Mouse (Mus musculus): ENCODE results near the gene C130032M10Rik. TPM values are rescaled to one million over a fixed set of nuclear protein-coding genes. Genes with fewer than 3 reads are reported as not detected.
A peak's percentile ranks its signal among the peaks of the same experiment; 100 is the strongest.

The C130032M10Rik gene
- total RNA-seq (2021) = not detected

DNA sequence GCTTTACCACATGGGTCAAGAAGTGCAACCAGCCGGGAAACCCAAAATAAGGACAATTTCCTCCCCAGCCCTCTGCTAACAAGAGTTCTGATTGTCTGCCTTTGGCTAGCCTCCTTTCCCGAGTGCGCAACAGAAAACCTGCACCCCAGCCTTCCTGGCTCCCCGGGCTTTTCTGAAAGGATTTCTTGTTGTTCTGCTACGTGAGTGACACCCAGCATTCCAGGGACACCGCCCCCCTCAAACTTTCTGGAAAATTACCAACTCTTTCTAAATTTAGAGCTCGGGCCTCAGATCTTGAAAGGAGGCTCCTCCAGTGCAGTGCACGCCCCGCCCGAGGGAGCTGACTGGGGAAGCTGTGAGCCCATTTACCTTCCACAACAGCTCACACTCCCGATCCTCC lies at the start of gene C130032M10Rik:
C130032M10Rik (plus strand) TSS at position 334 of the 400 bp plus-strand sequence.
- no peak for DNase-seq

DNA sequence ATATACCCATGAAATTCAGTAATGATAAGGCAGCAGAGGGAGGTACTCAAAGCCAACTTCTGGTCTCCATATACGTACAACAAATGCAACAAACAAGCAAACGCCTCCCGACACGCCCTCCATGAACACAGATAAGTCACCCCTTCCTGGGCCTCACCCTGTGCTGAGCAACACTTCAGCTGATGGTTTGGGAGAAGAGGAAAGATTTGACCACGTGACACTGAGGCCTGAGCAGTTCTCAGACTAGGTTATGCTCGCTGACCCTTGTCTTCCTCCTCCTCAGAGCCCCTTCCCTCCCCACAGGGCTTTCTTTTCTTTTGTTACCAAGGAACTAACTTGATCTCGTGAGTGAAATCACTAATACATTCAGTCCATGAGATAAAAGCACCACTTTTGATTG lies 48.6 kb upstream of the C130032M10Rik start:
- intact Hi-C loops (cut with DNase I) = no loop called here
- DNase-seq = no peak

More for the DNA sequence above, at the start of gene C130032M10Rik:
- intact Hi-C loops (cut with DNase I) = no loop called here

- intact Hi-C loops (cut with DNase I) = no loop called here
- DNase-seq = no peak
These were observed 47.3 kb upstream of the C130032M10Rik start for GRCm38 (mm10) chr9:114468217-114468616.

DNA sequence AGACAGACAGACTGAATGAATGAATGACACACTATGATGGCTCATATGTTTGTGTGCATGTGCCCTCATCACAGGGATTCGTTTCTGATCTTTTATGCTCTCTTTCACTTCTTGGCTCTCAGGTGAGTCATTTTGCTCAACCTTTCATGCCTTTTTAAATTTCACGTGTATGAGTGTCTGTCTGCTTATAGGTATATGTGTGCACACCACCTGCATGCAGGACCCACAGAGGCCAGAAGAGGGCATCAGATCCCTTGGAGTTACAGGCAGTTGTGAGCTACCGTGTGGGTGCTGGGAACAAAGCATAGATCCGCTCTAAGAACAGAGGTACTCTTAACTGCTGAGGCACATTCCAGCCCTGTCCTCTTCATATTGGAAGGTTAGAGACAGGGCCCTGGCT lies 46.8 kb upstream of the C130032M10Rik start:
- DNase-seq = no peak
- intact Hi-C loops (cut with DNase I) = no loop called here

GRCm38 (mm10) chr9:114471892-114472291 lies 43.6 kb upstream of the C130032M10Rik start:
- intact Hi-C loops (cut with DNase I) = no loop called here
- DNase-seq = no peak

- no peak for DNase-seq
- intact Hi-C loops (cut with DNase I) = no loop called here
These were observed 38.5 kb upstream of the C130032M10Rik start for GRCm38 (mm10) chr9:114477019-114477418.

DNA sequence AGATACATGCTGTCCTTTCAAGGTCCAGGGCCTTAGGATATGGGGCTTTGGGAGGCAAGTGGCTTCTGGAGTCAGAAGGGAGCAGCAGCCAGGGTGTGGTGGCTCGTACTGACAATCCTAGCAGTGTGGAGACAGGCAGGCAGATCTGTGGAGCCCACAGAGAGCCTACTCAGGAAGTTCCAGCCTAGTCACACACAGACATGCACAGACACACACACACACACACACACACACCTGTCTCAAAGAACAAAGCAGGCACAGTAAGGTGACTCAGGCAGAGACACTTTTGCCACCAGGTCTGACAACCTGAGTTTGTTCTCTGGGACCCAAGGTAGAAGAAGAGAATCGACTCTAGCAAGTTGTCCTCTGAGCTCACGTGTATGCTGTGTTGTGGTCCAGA lies 34.6 kb upstream of the C130032M10Rik start:
- intact Hi-C loops (cut with DNase I) = no loop called here
- no peak for DNase-seq

- DNase-seq = no peak
- intact Hi-C loops (cut with DNase I) = no loop called here
These were observed 30.7 kb upstream of the C130032M10Rik start for GRCm38 (mm10) chr9:114484771-114485170.

DNA sequence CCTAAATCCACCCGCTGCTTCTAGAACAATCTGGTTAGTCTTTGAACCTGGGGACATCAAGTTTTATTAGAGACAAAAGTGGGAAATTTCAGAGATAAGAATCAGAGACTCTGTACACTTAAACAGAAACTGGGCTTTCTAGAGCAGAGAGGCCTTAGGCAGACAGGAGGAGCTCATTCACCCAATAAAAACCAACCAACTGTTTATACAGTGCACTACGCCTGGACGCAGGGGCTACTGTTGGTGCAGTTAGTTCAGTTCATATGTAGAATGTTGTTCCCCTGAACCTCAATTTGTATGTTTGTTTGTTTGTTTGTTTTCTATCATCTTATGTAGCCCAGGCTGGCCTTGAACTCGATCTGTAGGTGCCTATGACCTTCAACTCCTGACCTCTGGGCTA lies 28.7 kb upstream of the C130032M10Rik start:
- no peak for DNase-seq
- intact Hi-C loops (cut with DNase I) = no loop called here

DNA sequence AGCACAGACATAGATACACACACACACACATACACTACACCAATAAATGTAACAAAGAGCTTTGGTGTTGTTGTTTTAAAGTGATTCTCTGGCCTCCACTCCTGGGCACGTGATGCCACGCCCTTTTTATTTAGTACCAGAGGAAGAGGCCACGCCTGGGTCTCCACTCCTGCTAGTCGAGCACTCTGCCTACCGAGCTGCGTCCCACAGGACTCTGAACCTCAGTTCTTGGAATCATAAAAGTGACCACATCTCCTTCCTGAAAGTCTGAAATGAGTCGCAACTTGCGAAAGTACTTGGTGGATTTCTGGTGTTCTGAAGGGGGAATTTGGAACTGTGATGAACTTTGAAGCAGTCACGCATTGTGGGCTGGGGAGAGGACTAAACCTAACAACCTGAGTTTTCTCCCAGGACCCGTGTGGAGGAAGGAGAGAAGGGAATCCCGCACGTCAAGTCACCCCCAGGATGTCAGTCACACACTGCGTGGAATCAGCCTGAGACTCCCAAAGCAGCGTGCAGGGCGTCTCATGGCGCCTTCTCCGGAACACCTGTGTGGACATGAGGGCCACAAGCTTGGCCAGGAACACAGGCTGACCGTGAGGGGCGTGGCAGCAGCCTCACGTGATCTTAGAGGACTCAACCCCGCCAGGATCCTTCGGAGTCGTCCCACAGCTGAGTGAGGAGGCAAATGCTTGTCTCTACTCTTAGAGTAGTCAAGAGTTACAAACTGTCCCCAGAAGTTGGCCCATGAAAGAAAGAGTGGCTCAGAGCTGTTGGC lies 27.8 kb upstream of the C130032M10Rik start:
- no peak for DNase-seq
- intact Hi-C loops (cut with DNase I) = no loop called here

DNA sequence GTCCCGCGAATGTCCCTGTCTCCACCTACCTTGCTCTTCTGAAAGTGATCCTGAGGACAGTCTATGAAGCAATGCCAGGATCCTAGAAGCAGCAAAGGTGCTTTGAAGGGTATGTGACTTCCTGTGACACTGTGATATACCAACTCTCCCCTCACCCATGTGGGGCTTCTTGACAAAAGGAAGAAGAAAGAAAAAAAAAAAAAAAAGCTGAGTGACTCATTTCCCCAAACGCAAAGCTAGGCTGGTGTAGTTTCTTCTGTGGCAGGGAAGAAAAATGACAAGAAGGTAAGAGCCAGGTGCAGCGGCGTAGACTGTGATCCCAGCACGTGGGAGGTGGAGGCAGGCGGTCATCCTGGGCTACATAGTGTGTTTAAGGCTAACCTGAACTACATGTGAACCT lies 19.0 kb upstream of the C130032M10Rik start:
- no peak for DNase-seq
- intact Hi-C loops (cut with DNase I) = loop anchor here (10.0 kb wide), 1 partner anchor 182 kb away; no protein-coding TSS in a partner anchor

DNA sequence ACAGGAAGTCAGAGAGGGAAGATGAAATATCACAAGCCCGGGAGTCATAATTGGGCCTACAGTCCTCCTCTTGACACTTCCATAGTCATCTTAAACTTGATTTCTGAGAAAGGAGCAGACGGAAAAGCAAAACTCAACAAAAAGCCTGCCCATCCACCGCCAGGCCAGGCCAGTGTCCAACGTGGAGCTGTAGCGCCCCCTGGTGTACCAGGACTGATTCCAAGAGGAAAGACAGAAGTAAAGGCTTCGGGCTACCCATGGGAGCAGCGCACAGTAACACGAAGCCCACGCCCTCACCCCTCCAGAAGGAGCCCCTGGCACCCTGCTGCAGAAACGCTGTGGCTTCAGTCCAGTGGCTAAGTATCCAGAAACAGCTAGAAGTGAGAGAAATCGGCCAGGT lies 17.3 kb upstream of the C130032M10Rik start:
- DNase-seq = peak; percentile 87 to 94
- intact Hi-C loops (cut with DNase I) = loop anchor here (2.0 to 10.0 kb wide), 2 partner anchors 81 to 183 kb away; no protein-coding TSS in a partner anchor

GRCm38 (mm10) chr9:114499783-114500515 lies 15.5 kb upstream of the C130032M10Rik start:
- peak; percentile 58 to 73 for DNase-seq
- intact Hi-C loops (cut with DNase I) = loop anchor here (1.0 to 10.0 kb wide), 3 partner anchors 81 to 185 kb away; no protein-coding TSS in a partner anchor

DNA sequence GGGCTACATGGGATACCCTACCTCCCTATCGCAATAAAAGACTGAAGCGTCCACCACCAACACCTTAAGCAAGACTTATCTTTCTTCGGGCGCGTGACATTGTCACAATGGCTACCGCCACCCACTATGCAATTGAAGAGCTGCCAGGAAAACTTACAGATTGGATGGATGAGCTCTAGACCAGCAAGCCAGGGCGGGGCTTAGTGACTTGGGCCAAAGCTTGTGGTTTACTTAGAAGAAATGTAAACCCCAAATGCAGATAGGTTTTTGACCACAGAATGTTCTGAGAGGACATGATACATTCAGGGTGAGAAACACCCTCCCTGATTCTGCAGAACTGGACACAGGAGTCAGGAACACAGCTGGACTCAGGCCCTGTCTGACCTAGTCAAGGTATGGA lies 14.4 kb upstream of the C130032M10Rik start:
- intact Hi-C loops (cut with DNase I) = no loop called here
- no peak for DNase-seq

- intact Hi-C loops (cut with DNase I) = no loop called here
- DNase-seq = no peak
These were observed 13.6 kb upstream of the C130032M10Rik start for GRCm38 (mm10) chr9:114501913-114502312.

DNA sequence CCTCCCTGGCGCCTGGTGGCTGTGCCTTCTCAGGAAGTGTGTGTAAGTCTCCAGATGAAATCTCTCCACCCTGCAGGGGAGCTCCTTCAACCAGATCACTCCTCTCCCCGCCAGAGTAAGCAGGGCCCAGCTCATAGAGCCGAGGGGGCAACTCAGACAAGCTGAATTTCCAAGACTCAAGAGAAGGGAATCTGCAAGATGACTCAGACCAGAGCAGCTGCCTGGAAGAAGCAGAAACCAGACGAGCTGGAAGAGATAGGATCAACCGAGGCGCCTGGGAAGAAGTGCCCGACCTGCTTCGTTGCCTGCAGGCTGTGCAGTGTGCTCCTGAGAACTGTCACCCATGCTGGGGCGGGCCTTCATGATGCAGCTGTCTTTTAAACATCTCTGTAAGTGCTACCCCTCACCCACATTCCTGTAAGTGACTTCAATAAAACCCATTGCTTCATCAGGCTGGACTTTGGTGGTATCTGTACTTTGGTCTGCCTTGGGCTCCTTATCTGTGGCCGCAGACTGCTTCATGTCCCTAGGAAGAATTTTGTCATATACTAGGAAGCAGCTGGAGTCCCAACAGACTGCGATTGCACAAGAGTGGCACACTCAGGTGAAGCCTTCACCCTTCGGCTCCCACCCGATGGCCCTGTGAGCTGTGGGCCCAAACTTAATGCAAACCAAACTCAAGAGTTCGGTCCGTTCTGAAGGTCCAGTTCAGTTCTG lies 12.6 kb upstream of the C130032M10Rik start:
- DNase-seq = no peak
- intact Hi-C loops (cut with DNase I) = no loop called here

DNA sequence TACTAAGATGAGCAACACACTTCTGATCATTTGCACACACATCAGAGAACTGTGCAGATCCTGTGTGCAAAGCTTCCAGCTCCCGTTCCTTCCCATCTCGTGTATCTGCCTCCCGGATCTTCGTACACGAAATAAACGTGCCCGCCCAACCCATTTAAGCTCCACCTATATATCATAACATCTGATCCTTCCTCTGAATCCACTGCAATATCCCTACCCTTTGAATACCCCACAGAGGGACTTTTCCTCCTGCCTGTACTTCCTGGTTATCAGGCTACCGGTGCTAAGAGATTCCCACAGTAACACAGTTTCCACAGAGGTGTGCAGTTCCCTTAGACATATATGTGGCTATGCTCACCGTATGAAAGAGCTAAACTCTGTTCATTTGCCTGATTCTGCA lies 10.7 kb upstream of the C130032M10Rik start, which contains the start of gene Ccr4:
Ccr4 (minus strand) TSS at position 101 of the 400 bp plus-strand sequence.
- no peak for DNase-seq
- intact Hi-C loops (cut with DNase I) = no loop called here

- DNase-seq = no peak
- intact Hi-C loops (cut with DNase I) = no loop called here
These were observed 8.9 kb upstream of the C130032M10Rik start for GRCm38 (mm10) chr9:114506564-114506963.

GRCm38 (mm10) chr9:114507421-114507820 lies 8.1 kb upstream of the C130032M10Rik start:
- intact Hi-C loops (cut with DNase I) = no loop called here
- no peak for DNase-seq

DNA sequence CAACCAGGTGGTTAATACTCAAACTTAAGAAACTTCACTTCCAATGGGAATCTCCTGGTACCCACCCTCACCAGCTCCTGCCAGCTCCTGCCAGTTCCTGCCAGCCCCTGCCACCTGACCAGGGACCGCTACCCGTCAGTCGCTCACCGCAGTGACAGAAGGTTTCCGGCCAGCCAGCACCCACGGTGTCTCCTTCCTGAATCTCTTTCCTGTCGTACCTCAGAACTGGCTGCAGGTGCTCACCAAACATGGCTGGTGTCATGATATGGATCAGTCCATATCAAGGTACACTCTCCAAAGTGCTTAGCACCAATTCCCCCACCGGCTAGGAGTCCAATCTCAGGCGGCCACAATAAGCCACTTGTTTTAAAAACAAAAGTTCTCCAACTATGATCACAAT lies 5.7 kb upstream of the C130032M10Rik start:
- no peak for DNase-seq
- intact Hi-C loops (cut with DNase I) = no loop called here

DNA sequence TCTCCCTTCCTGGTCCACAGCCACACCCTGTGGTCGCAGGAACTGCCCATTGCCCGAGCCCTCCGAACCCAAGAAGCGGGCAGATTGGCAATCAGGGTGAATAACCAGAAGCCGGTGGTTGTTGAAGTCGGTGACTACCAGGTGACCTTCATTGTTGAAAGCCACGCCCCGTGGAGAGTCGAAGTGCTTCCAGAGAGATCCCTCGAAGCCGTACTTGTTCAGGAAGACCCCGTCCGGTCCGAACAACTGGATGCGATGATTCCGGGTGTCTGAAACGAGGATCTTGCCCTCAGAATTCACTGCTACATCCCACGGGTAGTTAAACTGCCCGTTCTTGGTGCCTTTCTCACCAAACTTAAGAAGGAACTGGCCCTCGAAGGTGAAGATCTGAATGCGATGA lies 2.7 kb upstream of the C130032M10Rik start:
- intact Hi-C loops (cut with DNase I) = no loop called here
- no peak for DNase-seq

Measured in heart, postnatal 10 days (tissue).